Mouse (Mus musculus): ENCODE data around the gene Zfp653. TPM values are rescaled to one million over a fixed set of nuclear protein-coding genes. Genes with fewer than 3 reads are reported as not detected.

Zfp653 gene
- total RNA-seq, 2 experiments from 2014 or later: 3.2 to 3.7 TPM

GRCm38 (mm10) chr9:22035300-22036044, 35.7 kb downstream of the Zfp653 start:
- no peak for DNase-seq (ENCODE audit: low spot score)

GRCm38 (mm10) chr9:22030386-22030785, 40.8 kb downstream of the Zfp653 start:
- no peak for DNase-seq (ENCODE audit: low spot score)

GRCm38 (mm10) chr9:22028467-22028866, 42.7 kb downstream of the Zfp653 start:
- DNase-seq (ENCODE audit: low spot score): no peak

GRCm38 (mm10) chr9:22024592-22024991, 46.6 kb downstream of the Zfp653 start:
- DNase-seq (ENCODE audit: low spot score): no peak

- no peak for DNase-seq (ENCODE audit: low spot score)
Observed at GRCm38 (mm10) chr9:22017208-22017825, 53.9 kb downstream of the Zfp653 start.

- no peak for DNase-seq (ENCODE audit: low spot score)
Observed at GRCm38 (mm10) chr9:22016245-22016644, 54.9 kb downstream of the Zfp653 start.

GRCm38 (mm10) chr9:22012731-22013130, 58.4 kb downstream of the Zfp653 start:
- DNase-seq (ENCODE audit: low spot score): no peak

GRCm38 (mm10) chr9:22011055-22011454, 60.1 kb downstream of the Zfp653 start:
- no peak for DNase-seq (ENCODE audit: low spot score)

Small RNA genes within 50 kb of the gene (microRNA-seq; reads per million reads assigned to microRNA genes)
- gene Mir7084: not detected

Other genes starting within 250 kb of the Zfp653 start
- under 1 TPM in 1 of 2 experiments, not detected in 1; 0.26 TPM for gene Angptl8, start 235.9 kb downstream of the Zfp653 start, total RNA-seq (2021)
- gene Dock6, start 218.7 kb downstream of the Zfp653 start, total RNA-seq (2021): 1 to 10 TPM; 7.4 to 8.7 TPM
- gene Rab3d, start 153.2 kb downstream of the Zfp653 start, total RNA-seq (2021): 1 to 10 TPM; 1.9 to 4.3 TPM
- under 1 TPM; 0.71 to 0.85 TPM for gene Ccdc159, start 143.9 kb downstream of the Zfp653 start, total RNA-seq (2021)
- 10 to 100 TPM; 10.5 to 13.8 TPM for gene Tmem205, start 143.8 kb downstream of the Zfp653 start, total RNA-seq (2021)
- gene Plppr2, start 134.3 kb downstream of the Zfp653 start, total RNA-seq (2021): under 1 TPM; 0.50 to 0.81 TPM
- 1 to 10 TPM; 2.1 to 2.3 TPM for gene Swsap1, start 115.6 kb downstream of the Zfp653 start, total RNA-seq (2021)
- under 1 TPM in 1 of 2 experiments, not detected in 1; 0.21 TPM for gene Epor, start 107.9 kb downstream of the Zfp653 start, total RNA-seq (2021)
- under 1 TPM; 0.39 to 0.55 TPM for gene Rgl3, start 81.9 kb downstream of the Zfp653 start, total RNA-seq (2021)
- not detected for gene Ccdc151, start 68.7 kb downstream of the Zfp653 start, total RNA-seq (2021)
- gene Prkcsh, start 68.6 kb downstream of the Zfp653 start, total RNA-seq (2021): 10 to 100 TPM; 24.4 to 27.9 TPM
- under 1 TPM in 1 of 2 experiments, not detected in 1; 0.24 TPM for gene Elavl3, start 19.4 kb downstream of the Zfp653 start, total RNA-seq (2021)
- not detected for gene Gm49318, start 117 bp downstream of the Zfp653 start, total RNA-seq (2021)
- 10 to 100 TPM; 89.2 to 92.1 TPM for gene Ecsit, start 14.1 kb upstream of the Zfp653 start, total RNA-seq (2021)
- gene Cnn1, start 27.8 kb upstream of the Zfp653 start, total RNA-seq (2021): 1 to 10 TPM; 3.1 to 6.5 TPM
- 10 to 100 TPM; 37.9 to 39.1 TPM for gene Elof1, start 45.8 kb upstream of the Zfp653 start, total RNA-seq (2021)
- 1 to 10 TPM in 1 of 2 experiments, under 1 TPM in 1; 0.94 to 2.3 TPM for gene Acp5, start 64.3 kb upstream of the Zfp653 start, total RNA-seq (2021)
- 10 to 100 TPM; 33.4 to 36.9 TPM for gene Pigyl, start 85.5 kb upstream of the Zfp653 start, total RNA-seq (2021)
- gene Zfp872, start 116.7 kb upstream of the Zfp653 start, total RNA-seq (2021): not detected
- gene Zfp809, start 154.3 kb upstream of the Zfp653 start, total RNA-seq (2021): 1 to 10 TPM; 6.1 to 6.3 TPM
- not detected for gene Zfp599, start 188.5 kb upstream of the Zfp653 start, total RNA-seq (2021)
- gene Zfp810, start 236.3 kb upstream of the Zfp653 start, total RNA-seq (2021): under 1 TPM; 0.34 to 0.36 TPM

All from gastrocnemius, adult 18-20 months (tissue).